Mouse (Mus musculus) limb, embryonic 15.5 days (tissue): ENCODE data around the gene Large1. TPM values are rescaled to one million over a fixed set of nuclear protein-coding genes. Genes with fewer than 3 reads are reported as not detected.

Source experiments
- ATAC-seq: fragments of 200-750 bp; cut with Nextera tagmentation; 2 replicates; pipeline ENCODE4 v1.8.0; 2017; ENCODE audit warnings: low read depth, moderate TSS enrichment; ENCODE audit not compliant: insufficient number of reproducible peaks, low FRiP score, low TSS enrichment
- H3K27ac ChIP-seq: fragments of 300-500 bp; sonication (generic); 2 replicates; pipeline ENCODE4 v1.5.1; 2015; ENCODE audit warnings: moderate library complexity, mild to moderate bottlenecking, inconsistent platforms
- H3K27me3 ChIP-seq: fragments of 300-500 bp; sonication (generic); 2 replicates; pipeline ENCODE4 v1.6.1; 2015; ENCODE audit warnings: inconsistent platforms
- H3K36me3 ChIP-seq: fragments of 300-500 bp; sonication (generic); 2 replicates; pipeline ENCODE4 v1.6.1; 2015; ENCODE audit warnings: inconsistent platforms
- H3K4me1 ChIP-seq: fragments of 300-500 bp; sonication (generic); 2 replicates; pipeline ENCODE4 v1.6.1; 2015; ENCODE audit warnings: inconsistent platforms
- H3K4me2 ChIP-seq: fragments of 300-500 bp; sonication (generic); 2 replicates; pipeline ENCODE4 v1.6.1; 2015; ENCODE audit warnings: mild to moderate bottlenecking, inconsistent platforms
- H3K4me3 ChIP-seq: fragments of 300-500 bp; sonication (generic); 2 replicates; pipeline ENCODE4 v1.5.1; 2015; ENCODE audit warnings: mild to moderate bottlenecking, inconsistent platforms
- H3K9ac ChIP-seq: fragments of 300-500 bp; sonication (generic); 2 replicates; pipeline ENCODE4 v1.6.1; 2015; ENCODE audit warnings: inconsistent platforms
- H3K9me3 ChIP-seq: fragments of 300-500 bp; sonication (generic); 2 replicates; pipeline ENCODE4 v1.6.1; 2016; ENCODE audit warnings: inconsistent platforms
- WGBS: fragments of 180-500 bp; shearing (Covaris S2); methylation state at CpG from one replicate; pipeline ENCODE4 v1.1.7; 2015; 5-methylcytosine and 5-hydroxymethylcytosine counted together
- microRNA-seq: library from miRNA; unstranded; fragments of <30 nt; microRNA quantifications from one replicate; pipeline ENCODE4, GENCODE M21; 2016
- polyA plus RNA-seq: library from polyadenylated mRNA; unstranded; fragments of >200 nt; fragmentation: Nextera tagmentation; extraction: Ambion mirVana; gene quantifications from 2 replicates; pipeline ENCODE4 v1.2.1, GENCODE M21; 2015

The Large1 gene
- polyA plus RNA-seq, 1 experiment from 2014 or later, result 6.9 TPM

- 79% methylated on average over 5 of the region's 5 CpGs for WGBS
- no peak for ATAC-seq
Measured at GRCm38 (mm10) chr8:72817655-72818349, 535.5 kb downstream of the Large1 start.

GRCm38 (mm10) chr8:72816679-72817078, 536.7 kb downstream of the Large1 start:
- Histone ChIP-seq H3K4me2 (no peak overlapping the region), H3K4me1 (no peaks in the 10 kb centered on the region), H3K9me3 (no peaks in the 10 kb centered on the region), H3K4me3 (no peak overlapping the region), H3K36me3 (peaks cover 21% of the 10 kb centered on the region), H3K27me3 (no peaks in the 10 kb centered on the region), H3K27ac (no peak overlapping the region), H3K9ac (no peak overlapping the region)
- no peak for ATAC-seq

More at GRCm38 (mm10) chr8:72817655-72818349, 535.5 kb downstream of the Large1 start:
- Histone ChIP-seq H3K27me3 (no peaks in the 10 kb centered on the region), H3K9ac (no peak overlapping the region), H3K4me3 (no peak overlapping the region), H3K9me3 (no peaks in the 10 kb centered on the region), H3K4me1 (no peaks in the 10 kb centered on the region), H3K27ac (no peak overlapping the region), H3K36me3 (peaks cover 22% of the 10 kb centered on the region), H3K4me2 (no peak overlapping the region)

GRCm38 (mm10) chr8:72815681-72816080, 537.7 kb downstream of the Large1 start:
- H3K9me3 ChIP-seq, result no peaks in the 10 kb centered on the region
- WGBS, result 81% methylated on average over 7 of the region's 7 CpGs
- no peak overlapping the region for H3K9ac ChIP-seq
- no peak overlapping the region for H3K27ac ChIP-seq
- H3K36me3 ChIP-seq, result peaks cover 15% of the 10 kb centered on the region
- H3K4me1 ChIP-seq, result no peaks in the 10 kb centered on the region
- H3K27me3 ChIP-seq, result no peaks in the 10 kb centered on the region
- no peak for ATAC-seq
- no peak overlapping the region for H3K4me3 ChIP-seq
- H3K4me2 ChIP-seq, result no peak overlapping the region

- H3K27ac ChIP-seq, result no peak overlapping the region
- no peak overlapping the region for H3K9ac ChIP-seq
- H3K4me3 ChIP-seq, result no peak overlapping the region
- no peaks in the 10 kb centered on the region for H3K4me1 ChIP-seq
- no peaks in the 10 kb centered on the region for H3K27me3 ChIP-seq
- peaks cover 11% of the 10 kb centered on the region; the same call in 1 of the 2 replicates for H3K36me3 ChIP-seq
- no peak overlapping the region for H3K4me2 ChIP-seq
- no peaks in the 10 kb centered on the region for H3K9me3 ChIP-seq
- ATAC-seq, result no peak
- WGBS, result 87% methylated on average over 3 of the region's 3 CpGs
Measured at GRCm38 (mm10) chr8:72812690-72813089, 540.6 kb downstream of the Large1 start.

- Histone ChIP-seq H3K4me1 (no peaks in the 10 kb centered on the region), H3K4me2 (no peak overlapping the region), H3K9ac (no peak overlapping the region), H3K27me3 (no peaks in the 10 kb centered on the region), H3K9me3 (no peaks in the 10 kb centered on the region), H3K4me3 (no peak overlapping the region), H3K36me3 (no peaks in the 10 kb centered on the region), H3K27ac (no peak overlapping the region)
- 78% methylated on average over 2 of the region's 2 CpGs for WGBS
- no peak for ATAC-seq
Measured at GRCm38 (mm10) chr8:72801583-72801982, 551.8 kb downstream of the Large1 start.

GRCm38 (mm10) chr8:72780644-72781043, 572.7 kb downstream of the Large1 start:
- no peaks in the 10 kb centered on the region for H3K4me1 ChIP-seq

GRCm38 (mm10) chr8:72777797-72778196, 575.5 kb downstream of the Large1 start:
- WGBS, result 84% methylated on average over 1 of the region's 1 CpGs
- no peaks in the 10 kb centered on the region for H3K4me1 ChIP-seq
- no peaks in the 10 kb centered on the region for H3K9me3 ChIP-seq
- no peaks in the 10 kb centered on the region for H3K27me3 ChIP-seq
- no peak overlapping the region for H3K4me2 ChIP-seq
- no peak overlapping the region for H3K27ac ChIP-seq
- no peak overlapping the region for H3K9ac ChIP-seq
- H3K36me3 ChIP-seq, result no peaks in the 10 kb centered on the region
- no peak overlapping the region for H3K4me3 ChIP-seq
- no peak for ATAC-seq

More at GRCm38 (mm10) chr8:72780644-72781043, 572.7 kb downstream of the Large1 start:
- H3K9ac ChIP-seq, result no peak overlapping the region
- H3K36me3 ChIP-seq, result no peaks in the 10 kb centered on the region
- H3K4me2 ChIP-seq, result no peak overlapping the region
- H3K27me3 ChIP-seq, result no peaks in the 10 kb centered on the region
- H3K9me3 ChIP-seq, result no peaks in the 10 kb centered on the region
- ATAC-seq, result no peak
- no peak overlapping the region for H3K4me3 ChIP-seq
- H3K27ac ChIP-seq, result no peak overlapping the region
- 86% methylated on average over 4 of the region's 4 CpGs for WGBS

GRCm38 (mm10) chr8:72766777-72767176, 586.6 kb downstream of the Large1 start:
- H3K27ac ChIP-seq, result no peak overlapping the region
- no peaks in the 10 kb centered on the region for H3K36me3 ChIP-seq
- H3K9me3 ChIP-seq, result no peaks in the 10 kb centered on the region
- H3K4me1 ChIP-seq, result no peaks in the 10 kb centered on the region
- H3K4me2 ChIP-seq, result no peak overlapping the region
- ATAC-seq, result no peak
- no peak overlapping the region for H3K4me3 ChIP-seq
- 29% methylated on average over 7 of the region's 7 CpGs for WGBS
- no peak overlapping the region for H3K9ac ChIP-seq
- H3K27me3 ChIP-seq, result no peaks in the 10 kb centered on the region

GRCm38 (mm10) chr8:72765696-72766095, 587.6 kb downstream of the Large1 start:
- Histone ChIP-seq H3K4me2 (no peak overlapping the region), H3K9ac (no peak overlapping the region), H3K4me3 (no peak overlapping the region), H3K36me3 (no peaks in the 10 kb centered on the region), H3K27me3 (no peaks in the 10 kb centered on the region), H3K27ac (no peak overlapping the region), H3K4me1 (no peaks in the 10 kb centered on the region), H3K9me3 (no peaks in the 10 kb centered on the region)
- ATAC-seq, result no peak
- 71% methylated on average over 4 of the region's 4 CpGs for WGBS

Small RNA genes lying within 50 kb of the gene (microRNA-seq; reads per million reads assigned to microRNA genes)
- 1.2 reads per million for gene Mir28b
